8 mouse cellular contexts compared by ENCODE assay signal in the genomic region with DNA sequence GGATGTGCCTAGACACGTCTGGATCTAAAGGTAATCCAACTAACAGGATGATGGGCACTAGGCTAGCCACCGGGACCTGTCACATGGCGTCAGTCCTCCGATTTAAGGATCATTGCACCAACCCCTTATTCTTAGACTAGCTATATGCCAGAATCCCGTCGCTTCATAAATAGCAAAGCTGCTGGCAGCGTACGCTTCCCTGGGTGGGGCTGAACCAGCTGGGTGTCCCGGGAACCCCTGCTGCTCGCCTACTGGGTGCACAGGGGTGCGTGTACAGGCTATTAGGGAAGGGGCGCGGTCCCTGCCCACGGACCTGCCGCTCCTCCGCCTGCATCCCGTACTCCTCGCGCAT. TPM values are rescaled to one million over a fixed set of nuclear protein-coding genes. Genes with fewer than 3 reads are reported as not detected.
DNase-seq lines count a peak whose midpoint lies in the region; ATAC-seq lines count a peak whose summit lies in the region.

No protein-coding gene starts in this region.

- peaks cover 45% of the 10 kb centered on the region for H3K27me3 ChIP-seq in kidney, embryonic 15.5 days
- H3K27me3 ChIP-seq in embryonic facial prominence, embryonic 12.5 days: peaks cover 21% of the 10 kb centered on the region
- peaks cover 9% of the 10 kb centered on the region for H3K27me3 ChIP-seq in hindbrain, embryonic 14.5 days (ENCODE audit: control insufficient read depth, insufficient read depth, low read length)
- peaks cover 10% of the 10 kb centered on the region; the same call in 1 of the 2 replicates for H3K27me3 ChIP-seq in midbrain, embryonic 14.5 days (ENCODE audit: control insufficient read depth, insufficient read depth, low read length)

- peaks cover 16% of the 10 kb centered on the region for H3K4me1 ChIP-seq in kidney, embryonic 15.5 days
- peaks cover 10% of the 10 kb centered on the region; the same call in 1 of the 2 replicates for H3K4me1 ChIP-seq in embryonic facial prominence, embryonic 12.5 days
- H3K4me1 ChIP-seq in hindbrain, embryonic 14.5 days (replicated peaks; ENCODE audit: control insufficient read depth, insufficient read depth, low read length): no peaks in the 10 kb centered on the region
- H3K4me1 ChIP-seq in midbrain, embryonic 14.5 days (ENCODE audit: control insufficient read depth, insufficient read depth, low read length): 0 out of 2 replicates have a peak, but pooled peaks cover 2% of the 10 kb centered on the region

- H3K9ac ChIP-seq in kidney, embryonic 15.5 days: peak overlapping the region; percentile 49
- peak overlapping the region; percentile 55 for H3K9ac ChIP-seq in embryonic facial prominence, embryonic 12.5 days
- peak overlapping the region; percentile 60 for H3K9ac ChIP-seq in hindbrain, embryonic 14.5 days
- peak overlapping the region; percentile 60 for H3K9ac ChIP-seq in midbrain, embryonic 14.5 days (replicated peaks; ENCODE audit: low read length)

- ATAC-seq in kidney, embryonic 15.5 days (replicated peaks; ENCODE audit: low FRiP score): peak; percentile 19; the same call in 1 of the 2 replicates
- no peak for ATAC-seq in embryonic facial prominence, embryonic 12.5 days (ENCODE audit: insufficient number of reproducible peaks, insufficient read depth, low FRiP score, low TSS enrichment)
- no peak for ATAC-seq in hindbrain, embryonic 14.5 days (ENCODE audit: low FRiP score)
- no peak for ATAC-seq in midbrain, embryonic 14.5 days (ENCODE audit: low FRiP score, low TSS enrichment)
- no peak for ATAC-seq in inflammation-experienced regulatory T-cells, adult 6 months

- H3K9me3 ChIP-seq in kidney, embryonic 15.5 days (replicated peaks): no peaks in the 10 kb centered on the region
- H3K9me3 ChIP-seq in embryonic facial prominence, embryonic 12.5 days: no peaks in the 10 kb centered on the region
- no peaks in the 10 kb centered on the region for H3K9me3 ChIP-seq in hindbrain, embryonic 14.5 days (ENCODE audit: control insufficient read depth, low read length)
- no peaks in the 10 kb centered on the region for H3K9me3 ChIP-seq in midbrain, embryonic 14.5 days (ENCODE audit: control insufficient read depth, low read length)

- WGBS in kidney, embryonic 15.5 days: 2% methylated on average over 19 of the region's 19 CpGs
- 1% methylated on average over 19 of the region's 19 CpGs for WGBS in embryonic facial prominence, embryonic 12.5 days
- 2% methylated on average over 19 of the region's 19 CpGs for WGBS in hindbrain, embryonic 14.5 days
- WGBS in midbrain, embryonic 14.5 days: under 1% methylated on average over 19 of the region's 19 CpGs

- no peak overlapping the region for H3K27ac ChIP-seq in kidney, embryonic 15.5 days
- no peak overlapping the region for H3K27ac ChIP-seq in embryonic facial prominence, embryonic 12.5 days
- H3K27ac ChIP-seq in hindbrain, embryonic 14.5 days: peak overlapping the region; percentile 74; the same call in 1 of the 2 replicates
- H3K27ac ChIP-seq in midbrain, embryonic 14.5 days (replicated peaks; ENCODE audit: low read depth, low read length): peak overlapping the region; percentile 75; the same call in 1 of the 2 replicates

- peak overlapping the region; percentile 97 for H3K4me2 ChIP-seq in kidney, embryonic 15.5 days
- peak overlapping the region; percentile 99 for H3K4me2 ChIP-seq in embryonic facial prominence, embryonic 12.5 days (replicated peaks)
- peak overlapping the region; percentile 96 for H3K4me2 ChIP-seq in hindbrain, embryonic 14.5 days (replicated peaks)
- peak overlapping the region; percentile 98 for H3K4me2 ChIP-seq in midbrain, embryonic 14.5 days (ENCODE audit: low read length)

- H3K4me3 ChIP-seq in kidney, embryonic 15.5 days (replicated peaks): peak overlapping the region; percentile 57
- H3K4me3 ChIP-seq in embryonic facial prominence, embryonic 12.5 days: peak overlapping the region; percentile 56
- peak overlapping the region; percentile 51 for H3K4me3 ChIP-seq in hindbrain, embryonic 14.5 days (replicated peaks; ENCODE audit: low read length)
- peak overlapping the region; percentile 56 for H3K4me3 ChIP-seq in midbrain, embryonic 14.5 days (replicated peaks; ENCODE audit: low read depth, low read length)

- intact Hi-C loops in left cerebral cortex, postnatal 10 days (cut with DNase I): no loop called here

- H3K36me3 ChIP-seq in kidney, embryonic 15.5 days: no peaks in the 10 kb centered on the region
- H3K36me3 ChIP-seq in embryonic facial prominence, embryonic 12.5 days: no peaks in the 10 kb centered on the region
- H3K36me3 ChIP-seq in hindbrain, embryonic 14.5 days (replicated peaks; ENCODE audit: control insufficient read depth, insufficient read depth): no peaks in the 10 kb centered on the region
- H3K36me3 ChIP-seq in midbrain, embryonic 14.5 days (ENCODE audit: control insufficient read depth, insufficient read depth, low read length): no peaks in the 10 kb centered on the region

- DNase-seq in kidney, adult 11 months: no peak
- no peak for DNase-seq in hindbrain, embryonic 14.5 days (ENCODE audit: low spot score)
- no peak for DNase-seq in midbrain, embryonic 14.5 days
- DNase-seq in left cerebral cortex, postnatal 10 days (ENCODE audit: extremely low spot score in 1 of 2, low spot score in 2 of 2): no peak
- DNase-seq in kidney, adult 8-10 months: no peak

RNA-seq across cellular contexts. Expression of gene Synm, which starts 1.1 kb away (rescaled TPM):
- 0.99 and 1.4 TPM in 2 replicates for polyA plus RNA-seq in kidney, embryonic 15.5 days (2015; fragmentation: Nextera tagmentation; extraction: Ambion mirVana)
- polyA plus RNA-seq in embryonic facial prominence, embryonic 12.5 days (2016; fragmentation: Nextera tagmentation; extraction: Ambion mirVana): 3.7 and 4.5 TPM in 2 replicates
- polyA plus RNA-seq in hindbrain, embryonic 14.5 days (2014; fragmentation: Nextera tagmentation; extraction: Ambion mirVana): 3.7 and 4.4 TPM in 2 replicates
- 2.0 and 2.4 TPM in 2 replicates for polyA plus RNA-seq in midbrain, embryonic 14.5 days (2014; fragmentation: Nextera tagmentation; extraction: Ambion mirVana)
- total RNA-seq in left cerebral cortex, postnatal 10 days (2021): 10 to 100 TPM; 28.4 to 28.7 TPM
- polyA plus RNA-seq in inflammation-experienced regulatory T-cells, adult 6 months (2017; shearing (Covaris generic)): not detected

Comparison
In these comparisons a context has a peak if more than half of its experiments do, and no peak if none do; other contexts are left out.
1. H3K27ac ChIP-seq: peak in hindbrain, embryonic 14.5 days (single experiment) and midbrain, embryonic 14.5 days (single experiment); none in kidney, embryonic 15.5 days (single experiment) and embryonic facial prominence, embryonic 12.5 days (single experiment).
2. Peak in every context shown above with its lines, with median percentiles within 50 percentile points of each other: H3K4me2 ChIP-seq, H3K4me3 ChIP-seq and H3K9ac ChIP-seq.